Mouse (Mus musculus) kidney, embryonic 16.5 days (tissue): Measurements from ENCODE around the gene Hexdc. TPM values are rescaled to one million over a fixed set of nuclear protein-coding genes. Genes with fewer than 3 reads are reported as not detected.

Source experiments
- ATAC-seq: fragments of 200-750 bp; cut with Nextera tagmentation; 2 replicates; pipeline ENCODE4 v1.8.0; 2017; ENCODE audit warnings: moderate TSS enrichment; ENCODE audit not compliant: low FRiP score, low TSS enrichment
- H3K27ac ChIP-seq: fragments of 300-500 bp; sonication (generic); 2 replicates; pipeline ENCODE4 v1.5.1; 2014; ENCODE audit warnings: low read length
- H3K27me3 ChIP-seq: fragments of 300-500 bp; sonication (generic); 2 replicates; pipeline ENCODE4 v1.6.1; 2014; ENCODE audit warnings: low read length, control low read depth, mixed read lengths; ENCODE audit not compliant: insufficient read depth
- H3K36me3 ChIP-seq: fragments of 300-500 bp; sonication (generic); 2 replicates; pipeline ENCODE4 v1.6.1; 2014; ENCODE audit warnings: low read length, control low read depth, mixed read lengths; ENCODE audit not compliant: insufficient read depth
- H3K4me1 ChIP-seq: fragments of 300-500 bp; sonication (generic); 2 replicates; pipeline ENCODE4 v1.6.1; 2014; ENCODE audit warnings: low read length, control low read depth, mixed read lengths; ENCODE audit not compliant: insufficient read depth
- H3K4me2 ChIP-seq: fragments of 300-500 bp; sonication (generic); replicated peaks from 2 replicates; pipeline ENCODE4 v1.6.1; 2014; ENCODE audit warnings: low read depth, low read length
- H3K4me3 ChIP-seq: fragments of 300-500 bp; sonication (generic); 2 replicates; pipeline ENCODE4 v1.5.1; 2014; ENCODE audit warnings: mild to moderate bottlenecking, low read length
- H3K9ac ChIP-seq: fragments of 300-500 bp; sonication (generic); replicated peaks from 2 replicates; pipeline ENCODE4 v1.6.1; 2014; ENCODE audit warnings: low read length
- H3K9me3 ChIP-seq: fragments of 300-500 bp; sonication (generic); 2 replicates; pipeline ENCODE4 v1.6.1; 2016; ENCODE audit warnings: low read length, control low read depth
- WGBS: fragments of 180-500 bp; shearing (Covaris S2); extraction: QIAGEN DNeasy Blood & Tissue Kit; methylation state at CpG from one replicate; pipeline ENCODE4 v1.1.7; 2014; 5-methylcytosine and 5-hydroxymethylcytosine counted together
- polyA plus RNA-seq: library from polyadenylated mRNA; unstranded; fragments of >200 nt; fragmentation: Nextera tagmentation; extraction: Ambion mirVana; gene quantifications from 2 replicates; pipeline ENCODE4 v1.2.1, GENCODE M21; 2015

Gene Hexdc
- 11.3 and 11.8 TPM in 2 replicates for polyA plus RNA-seq

GRCm38 (mm10) chr11:121204161-121205006 lies at the start of gene Hexdc, which contains the start of gene Ogfod3:
Gene Hexdc (plus strand): TSS chr11:121204433.
Gene Ogfod3 (minus strand): TSS chr11:121204711.
- Histone ChIP-seq H3K36me3 (peaks cover 10% of the 10 kb centered on the region; the same call in 1 of the 2 replicates), H3K27me3 (no peaks in the 10 kb centered on the region), H3K27ac (peak within 1 kb of the TSS; percentile 88), H3K4me1 (peaks cover 7% of the 10 kb centered on the region; the same call in 1 of the 2 replicates), H3K9ac (peak within 1 kb of the TSS; percentile 80), H3K4me3 (peak within 1 kb of the TSS; percentile 86), H3K9me3 (no peaks in the 10 kb centered on the region), H3K4me2 (peak within 1 kb of the TSS; percentile 86)
- WGBS: under 1% methylated on average over 69 of the region's 70 CpGs
- peak; percentile 99 for ATAC-seq

- Histone ChIP-seq H3K4me3 (peak overlapping the region; percentile 48), H3K4me1 (peaks cover 10% of the 10 kb centered on the region; the same call in 1 of the 2 replicates), H3K9ac (peak overlapping the region; percentile 19), H3K27me3 (peaks cover 37% of the 10 kb centered on the region), H3K27ac (no peak overlapping the region), H3K36me3 (no peaks in the 10 kb centered on the region), H3K4me2 (peak overlapping the region; percentile 67), H3K9me3 (no peaks in the 10 kb centered on the region)
- WGBS: 2% methylated on average over 45 of the region's 45 CpGs
- ATAC-seq: no peak
These were observed 47.8 kb upstream of the Hexdc start for GRCm38 (mm10) chr11:121156411-121156891.

- H3K4me2 ChIP-seq: no peak within 1 kb of the TSS
- no peaks in the 10 kb centered on the region for H3K9me3 ChIP-seq
- H3K4me1 ChIP-seq: peaks cover 10% of the 10 kb centered on the region; the same call in 1 of the 2 replicates
- WGBS: 89% methylated on average over 5 of the region's 5 CpGs
- H3K4me3 ChIP-seq: no peak within 1 kb of the TSS
- no peaks in the 10 kb centered on the region for H3K36me3 ChIP-seq
- no peak within 1 kb of the TSS for H3K9ac ChIP-seq
- H3K27ac ChIP-seq: no peak within 1 kb of the TSS
- ATAC-seq: no peak
- peaks cover 34% of the 10 kb centered on the region for H3K27me3 ChIP-seq
These were observed 44.3 kb upstream of the Hexdc start, which contains the start of gene Uts2r for GRCm38 (mm10) chr11:121159971-121160370. Gene Uts2r (plus strand): TSS chr11:121160271.

- Histone ChIP-seq H3K27ac (no peak overlapping the region), H3K9me3 (no peaks in the 10 kb centered on the region), H3K36me3 (no peaks in the 10 kb centered on the region), H3K4me2 (no peak overlapping the region), H3K4me1 (peaks cover 10% of the 10 kb centered on the region; the same call in 1 of the 2 replicates), H3K27me3 (peaks cover 26% of the 10 kb centered on the region), H3K4me3 (no peak overlapping the region), H3K9ac (no peak overlapping the region)
- ATAC-seq: peak; percentile 54
- 75% methylated on average over 26 of the region's 26 CpGs for WGBS
These were observed 43.4 kb upstream of the Hexdc start for GRCm38 (mm10) chr11:121160636-121161346.

GRCm38 (mm10) chr11:121163751-121164150 lies 40.5 kb upstream of the Hexdc start:
- H3K27me3 ChIP-seq: 0 out of 2 replicates have a peak, but pooled peaks cover 2% of the 10 kb centered on the region
- no peak overlapping the region for H3K4me3 ChIP-seq
- no peak overlapping the region for H3K4me2 ChIP-seq
- WGBS: 82% methylated on average over 4 of the region's 4 CpGs
- no peaks in the 10 kb centered on the region for H3K36me3 ChIP-seq
- H3K4me1 ChIP-seq: no peaks in the 10 kb centered on the region
- H3K9me3 ChIP-seq: no peaks in the 10 kb centered on the region
- no peak overlapping the region for H3K27ac ChIP-seq
- H3K9ac ChIP-seq: no peak overlapping the region
- no peak for ATAC-seq

GRCm38 (mm10) chr11:121173203-121173602 lies 31.0 kb upstream of the Hexdc start:
- no peaks in the 10 kb centered on the region for H3K36me3 ChIP-seq
- H3K9me3 ChIP-seq: no peaks in the 10 kb centered on the region
- H3K4me1 ChIP-seq: no peaks in the 10 kb centered on the region
- no peak overlapping the region for H3K4me2 ChIP-seq
- no peak overlapping the region for H3K4me3 ChIP-seq
- H3K27me3 ChIP-seq: no peaks in the 10 kb centered on the region
- H3K27ac ChIP-seq: no peak overlapping the region
- WGBS: 87% methylated on average over 5 of the region's 5 CpGs
- no peak for ATAC-seq
- no peak overlapping the region for H3K9ac ChIP-seq

- no peak for ATAC-seq
- Histone ChIP-seq H3K9ac (no peak overlapping the region), H3K4me1 (no peaks in the 10 kb centered on the region), H3K27me3 (no peaks in the 10 kb centered on the region), H3K4me3 (no peak overlapping the region), H3K27ac (no peak overlapping the region), H3K4me2 (no peak overlapping the region), H3K9me3 (no peaks in the 10 kb centered on the region), H3K36me3 (no peaks in the 10 kb centered on the region)
- 59% methylated on average over 3 of the region's 3 CpGs for WGBS
These were observed 30.0 kb upstream of the Hexdc start for GRCm38 (mm10) chr11:121174234-121174633.

- Histone ChIP-seq H3K36me3 (no peaks in the 10 kb centered on the region), H3K27ac (no peak overlapping the region), H3K4me1 (no peaks in the 10 kb centered on the region), H3K4me3 (no peak overlapping the region), H3K9me3 (no peaks in the 10 kb centered on the region), H3K4me2 (no peak overlapping the region), H3K9ac (no peak overlapping the region), H3K27me3 (no peaks in the 10 kb centered on the region)
- ATAC-seq: peak; percentile 60
- 57% methylated on average over 12 of the region's 12 CpGs for WGBS
These were observed 27.7 kb upstream of the Hexdc start for GRCm38 (mm10) chr11:121176285-121177270.

GRCm38 (mm10) chr11:121189681-121190080 lies 14.6 kb upstream of the Hexdc start:
- Histone ChIP-seq H3K27ac (no peak overlapping the region), H3K27me3 (no peaks in the 10 kb centered on the region), H3K4me3 (no peak overlapping the region), H3K4me2 (no peak overlapping the region), H3K4me1 (no peaks in the 10 kb centered on the region), H3K9ac (no peak overlapping the region), H3K9me3 (no peaks in the 10 kb centered on the region), H3K36me3 (0 out of 2 replicates have a peak, but pooled peaks cover 4% of the 10 kb centered on the region)
- no peak for ATAC-seq
- 90% methylated on average over 3 of the region's 3 CpGs for WGBS
